Mouse (Mus musculus) urinary bladder, postnatal 14 days (tissue): ENCODE data around the gene Sbk1.
"Not testable (repeated sequence)": the region's sequence is repeated elsewhere in the genome, so short reads cannot be mapped to it uniquely, and the experiment has no call there.

Experiments
- DNase-seq: peaks from one replicate; pipeline ENCODE4 v3.0.0; 2021; ENCODE audit warnings: low spot score

Sbk1 gene

DNA sequence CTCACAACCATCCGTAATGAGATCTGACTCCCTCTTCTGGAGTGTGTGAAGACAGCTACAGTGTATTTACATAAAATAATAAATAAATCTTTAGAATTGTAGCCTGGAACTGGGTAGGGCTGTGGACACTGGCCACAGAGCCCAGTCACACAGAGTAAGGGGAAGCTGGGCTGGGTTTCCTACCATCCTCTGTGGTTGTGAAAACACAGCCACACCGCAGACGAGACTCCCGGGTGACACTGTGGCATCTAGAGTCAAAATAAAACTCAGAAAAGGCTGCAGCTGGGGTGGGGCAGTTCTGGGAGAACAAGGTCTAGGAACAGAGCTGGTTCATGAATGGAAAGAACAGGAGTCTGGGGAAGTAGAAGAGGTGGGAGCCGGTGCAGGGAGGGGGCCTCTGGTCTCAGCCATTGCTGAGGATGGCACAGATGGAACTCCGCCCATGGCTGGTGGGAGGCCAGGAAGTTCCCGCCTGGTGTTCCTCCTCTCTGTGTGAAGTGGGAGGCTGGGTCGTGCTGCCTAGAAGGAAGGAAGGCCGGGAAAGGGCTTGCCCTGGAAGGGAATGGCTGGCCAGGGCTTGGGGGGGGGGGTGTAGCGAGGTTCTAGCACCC, 15.2 kb downstream of the Sbk1 start:
- no peak for DNase-seq

DNA sequence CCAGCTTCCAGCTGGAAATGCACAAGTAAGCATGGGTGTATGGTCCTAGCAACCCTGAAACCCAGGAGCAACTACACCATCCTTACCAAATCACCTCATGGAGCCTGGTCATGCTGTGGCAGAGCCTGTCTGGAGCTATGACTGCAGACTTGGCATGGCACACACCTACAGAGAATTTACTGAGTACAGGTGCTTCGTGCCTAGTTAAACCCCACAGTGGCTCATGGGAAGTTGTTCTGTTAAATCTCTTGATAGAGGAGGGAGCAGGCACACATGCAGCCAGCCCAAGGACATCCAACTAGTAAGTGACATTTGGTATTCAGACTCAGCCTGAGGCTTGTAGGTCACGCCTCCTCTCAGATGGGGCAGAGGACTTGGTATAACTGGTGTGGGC, 15.7 kb downstream of the Sbk1 start:
- no peak for DNase-seq

DNA sequence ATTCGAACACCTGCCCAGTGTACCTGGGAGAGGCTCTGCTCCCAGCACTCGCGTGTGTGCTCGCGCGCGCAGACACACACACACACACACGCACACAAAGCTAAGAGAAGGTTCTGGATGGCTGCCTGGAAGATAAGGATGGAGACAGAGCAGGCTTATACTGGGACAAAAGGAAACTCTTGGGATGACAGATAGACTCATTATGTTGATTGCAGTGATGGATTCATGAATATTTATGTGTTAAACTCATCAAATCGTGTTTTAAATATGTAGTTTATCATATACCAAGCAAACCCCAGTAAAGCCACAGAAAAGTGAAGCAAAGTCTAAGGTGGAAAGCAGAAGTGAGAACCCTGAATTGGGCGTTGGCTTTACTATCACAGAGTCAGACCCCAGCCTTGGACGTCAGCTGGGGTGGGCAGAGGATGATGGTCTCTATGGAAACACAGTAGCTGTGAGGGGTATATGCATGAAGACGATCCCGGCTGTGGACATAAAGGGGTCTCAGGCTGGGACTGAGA, 16.2 kb downstream of the Sbk1 start:
- no peak for DNase-seq

DNA sequence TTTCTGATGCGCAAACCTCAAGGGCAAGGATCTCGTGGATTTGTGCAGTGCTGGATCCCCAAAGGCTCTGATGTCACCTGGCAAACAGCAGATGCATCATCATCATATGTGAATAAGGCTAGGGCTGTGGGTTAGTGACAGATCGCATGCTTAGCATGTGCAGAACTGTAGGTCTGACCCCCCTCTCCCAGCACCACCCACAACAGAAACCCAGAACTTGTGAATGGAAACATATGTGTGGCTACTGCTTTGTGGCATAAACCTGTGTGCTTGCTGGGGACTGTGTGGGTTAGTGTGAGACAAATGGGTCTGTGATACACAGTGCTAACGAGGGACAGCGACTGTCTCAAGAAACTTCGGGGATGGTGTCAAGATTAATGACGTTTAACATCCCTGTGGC, 17.0 kb downstream of the Sbk1 start:
- no peak for DNase-seq

DNA sequence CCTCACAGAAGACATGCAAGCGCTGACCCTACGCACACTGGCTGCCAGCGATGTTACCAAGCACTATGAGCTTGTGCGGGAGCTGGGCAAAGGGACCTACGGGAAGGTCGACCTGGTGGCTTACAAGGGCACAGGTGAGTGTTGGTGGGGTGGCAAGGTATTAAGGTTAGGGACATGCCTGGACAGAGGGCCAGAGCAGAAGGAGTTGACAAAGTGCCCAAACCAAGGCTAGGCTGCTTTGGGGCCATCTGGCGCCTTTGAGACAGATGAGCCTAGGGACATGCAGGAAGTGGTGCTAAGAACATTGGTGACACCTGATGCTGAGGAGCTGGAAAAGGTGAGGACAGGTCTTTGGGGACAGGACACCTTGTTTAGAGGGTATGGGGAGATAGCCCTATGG, 17.5 kb downstream of the Sbk1 start:
- DNase-seq = no peak

DNA sequence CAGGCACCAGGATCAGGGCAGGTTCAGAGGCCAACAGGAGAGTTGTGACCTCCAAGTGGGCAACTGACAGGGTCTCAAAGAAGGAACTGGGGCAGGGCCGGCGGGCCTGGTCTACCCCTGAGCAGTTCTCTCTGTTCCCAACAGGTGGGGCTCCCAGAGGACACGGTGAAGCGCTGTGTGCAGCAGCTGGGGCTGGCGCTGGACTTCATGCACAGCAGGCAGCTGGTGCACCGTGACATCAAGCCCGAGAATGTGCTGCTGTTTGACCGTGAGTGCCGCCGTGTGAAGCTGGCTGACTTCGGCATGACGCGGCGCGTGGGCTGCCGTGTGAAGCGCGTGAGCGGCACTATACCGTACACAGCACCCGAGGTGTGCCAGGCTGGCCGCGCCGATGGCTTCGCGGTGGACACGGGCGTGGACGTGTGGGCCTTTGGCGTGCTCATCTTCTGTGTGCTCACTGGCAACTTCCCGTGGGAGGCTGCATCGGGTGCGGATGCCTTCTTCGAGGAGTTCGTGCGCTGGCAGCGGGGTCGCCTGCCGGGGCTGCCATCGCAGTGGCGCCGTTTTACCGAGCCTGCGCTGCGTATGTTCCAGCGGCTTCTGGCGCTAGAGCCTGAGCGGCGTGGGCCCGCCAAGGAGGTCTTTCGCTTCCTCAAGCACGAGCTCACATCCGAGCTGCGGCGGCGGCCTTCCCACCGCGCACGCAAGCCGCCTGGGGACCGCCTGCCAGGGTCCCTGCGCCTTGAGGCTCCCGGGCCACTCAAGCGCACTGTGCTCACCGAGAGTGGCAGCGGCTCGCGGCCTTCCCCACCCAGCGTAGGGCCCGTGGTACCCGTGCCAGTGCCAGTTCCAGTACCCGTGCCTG, 19.5 kb downstream of the Sbk1 start:
- no peak for DNase-seq

DNA sequence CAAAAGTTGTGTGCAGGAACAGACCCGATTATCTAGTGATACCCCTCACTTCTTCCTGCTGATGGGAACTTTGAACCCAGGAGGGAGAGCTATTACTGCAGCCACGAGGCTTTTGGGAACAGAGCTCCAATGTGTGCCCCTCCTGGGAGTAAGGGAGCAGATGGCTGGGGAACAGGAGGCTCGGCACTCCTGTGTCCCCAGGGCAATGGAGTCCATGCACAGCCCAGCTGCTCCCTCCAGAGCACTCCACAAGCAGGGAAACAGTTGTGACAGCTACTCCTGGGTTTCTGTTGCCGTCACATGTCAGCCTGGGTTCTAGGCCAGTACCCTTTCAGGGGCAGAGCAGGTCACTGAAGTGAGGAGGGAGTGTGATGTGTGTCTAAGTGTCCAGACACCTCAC, 20.7 kb downstream of the Sbk1 start:
- no peak for DNase-seq

DNA sequence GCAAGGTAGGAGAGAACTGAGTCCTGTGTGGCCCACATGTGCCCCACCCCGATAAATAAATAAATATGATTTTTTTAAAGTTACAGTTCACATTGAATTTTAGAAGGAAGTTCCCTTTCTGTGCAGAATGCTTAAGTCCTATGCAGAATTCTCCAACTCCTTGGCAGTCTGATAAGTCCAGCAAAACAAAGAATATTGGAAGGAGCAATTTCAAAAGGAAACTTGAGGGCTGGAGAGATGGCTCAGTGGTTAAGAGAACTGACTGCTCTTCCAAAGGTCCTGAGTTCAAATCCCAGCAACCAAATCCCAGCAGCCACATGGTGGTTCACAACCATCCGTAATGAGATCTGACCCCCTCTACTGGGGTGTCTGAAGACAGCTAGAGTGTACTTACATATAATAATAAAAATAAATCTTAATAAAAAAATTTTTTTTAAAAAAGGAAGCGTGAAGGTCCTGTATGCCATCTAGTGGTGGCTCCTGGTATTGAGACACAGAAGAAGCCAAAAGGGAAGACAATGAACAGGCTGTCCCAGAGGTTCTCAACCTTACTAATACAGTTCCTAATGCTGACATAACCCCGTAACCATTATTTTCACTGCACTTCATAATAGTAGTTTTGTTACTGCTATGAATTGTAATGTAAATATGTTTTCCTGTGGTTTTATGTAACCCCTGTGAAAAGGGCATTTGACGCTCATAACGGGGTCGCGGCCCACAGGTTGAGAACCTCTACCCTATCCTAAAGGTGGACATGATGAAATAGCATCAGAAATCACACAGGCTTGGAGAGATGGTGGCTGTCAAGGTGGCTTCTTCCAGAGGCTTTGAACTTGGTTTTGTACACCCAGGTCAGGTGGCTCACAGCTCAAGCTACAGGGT, 25.4 kb downstream of the Sbk1 start:
- peak; percentile 53 for DNase-seq

DNA sequence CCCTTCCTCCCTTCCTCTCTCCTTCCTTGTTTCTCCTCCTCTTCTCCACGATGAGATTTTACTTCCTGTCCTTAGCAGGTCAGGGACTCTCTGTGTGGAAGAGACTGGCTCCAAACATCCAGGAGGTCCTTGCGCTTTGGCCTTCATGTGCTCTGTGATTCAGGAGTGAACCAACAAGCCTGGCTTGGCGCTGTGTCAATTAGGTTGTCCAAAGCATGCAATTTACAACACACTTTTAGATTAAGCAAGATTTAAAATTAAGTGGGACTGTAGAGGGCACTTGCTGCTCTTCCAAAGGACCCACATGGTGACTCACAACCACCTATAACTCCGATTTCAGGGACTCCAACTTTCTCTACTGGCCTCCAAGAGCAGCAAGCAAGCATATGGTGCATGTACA, 26.4 kb downstream of the Sbk1 start:
- no peak for DNase-seq

DNA sequence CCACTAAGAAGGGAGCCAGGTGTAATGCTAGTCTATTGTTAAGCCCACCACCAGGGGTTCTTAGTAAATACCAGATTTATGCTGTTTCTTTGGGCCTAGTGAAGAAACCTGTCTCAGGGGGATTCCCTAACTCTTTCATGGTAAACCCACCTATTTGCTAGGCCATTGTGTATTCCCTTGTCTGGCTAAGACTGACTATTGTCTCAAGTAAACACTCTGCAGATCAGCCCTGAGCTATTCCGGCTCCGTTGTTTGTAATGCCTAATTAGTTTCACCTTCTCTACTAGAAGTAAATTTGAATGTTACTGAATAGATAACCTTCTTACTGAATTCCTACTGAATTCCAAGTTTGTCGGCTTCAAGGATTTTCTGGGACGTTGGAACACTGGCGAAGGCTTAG, 29.4 kb downstream of the Sbk1 start:
- not testable (repeated sequence) for DNase-seq

DNA sequence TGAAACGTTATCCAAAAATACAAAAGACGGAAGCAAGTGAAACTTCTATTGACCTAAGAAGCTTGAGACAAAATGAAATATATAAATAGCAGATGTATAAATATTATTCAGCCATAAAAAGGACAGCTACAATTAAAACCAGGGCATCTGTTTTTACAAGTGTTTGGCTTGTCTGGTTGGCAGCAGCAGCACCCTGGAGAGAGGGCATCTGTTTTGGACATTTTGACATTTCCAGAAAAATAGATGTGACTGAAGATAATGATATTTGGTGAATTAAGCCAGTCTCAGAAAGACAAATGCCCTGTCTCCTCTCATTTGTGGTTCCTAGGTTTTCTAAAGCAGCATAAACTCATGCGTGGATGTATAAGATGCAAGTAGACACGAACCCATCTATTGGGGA, 39.4 kb downstream of the Sbk1 start:
- no peak for DNase-seq

DNA sequence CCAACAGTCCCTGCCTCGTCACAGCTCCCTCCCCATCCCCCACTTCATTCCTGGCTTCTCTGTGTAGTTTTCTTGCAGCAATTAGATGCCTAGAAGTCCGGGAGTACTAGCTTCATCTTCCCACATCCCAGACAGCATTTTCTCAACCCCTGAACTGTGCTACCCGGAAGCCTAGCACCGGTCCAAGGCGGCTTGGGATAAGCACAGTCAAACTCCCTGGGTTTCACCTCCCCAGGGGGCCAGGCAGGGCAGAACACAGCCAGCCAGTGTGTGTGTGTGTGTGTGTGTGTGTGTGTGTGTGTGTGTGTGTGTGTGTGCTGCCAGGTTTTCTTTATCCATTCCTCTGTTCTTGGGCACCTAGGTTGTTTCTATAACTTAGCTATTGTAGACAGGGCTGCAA, 40.9 kb downstream of the Sbk1 start:
- DNase-seq = no peak

DNA sequence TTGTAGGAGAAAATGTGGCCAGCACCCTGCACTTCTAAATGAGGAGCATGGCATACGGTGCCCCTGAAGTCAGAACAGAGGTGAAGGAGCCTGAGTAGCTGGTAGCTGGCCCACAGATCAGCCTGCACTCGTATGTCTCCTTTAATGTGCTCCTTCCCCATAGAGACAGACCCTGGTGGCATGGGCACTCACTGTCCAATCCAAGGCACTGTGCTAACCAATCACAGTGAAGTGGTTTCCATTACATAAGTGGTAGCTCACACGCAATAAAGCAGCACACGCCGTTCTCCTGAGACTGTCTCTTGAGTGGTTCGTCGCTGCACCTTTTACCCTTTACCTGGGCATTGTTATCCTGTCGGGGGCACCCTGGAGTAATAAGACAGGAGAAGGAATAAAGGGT, 41.9 kb downstream of the Sbk1 start:
- no peak for DNase-seq

DNA sequence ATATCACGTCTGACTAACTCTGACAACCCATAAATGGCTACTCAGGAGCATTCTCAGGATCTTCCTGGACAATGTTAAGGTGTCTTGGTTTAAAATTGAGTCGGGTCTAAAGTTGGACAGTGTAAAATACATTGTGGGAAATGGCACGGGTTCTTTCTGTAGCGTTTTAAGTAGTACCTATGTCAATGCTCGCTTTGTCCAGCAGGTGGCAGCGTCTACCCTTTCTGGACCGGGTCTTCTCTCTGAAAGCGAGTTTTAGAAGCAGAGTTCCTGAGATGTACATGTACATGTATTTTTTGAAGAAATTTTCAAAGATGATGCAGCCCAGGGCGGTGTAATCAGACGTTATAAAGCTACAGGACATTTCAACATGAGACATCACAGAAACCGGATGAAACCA, 51.3 kb downstream of the Sbk1 start:
- peak; percentile 81 for DNase-seq

DNA sequence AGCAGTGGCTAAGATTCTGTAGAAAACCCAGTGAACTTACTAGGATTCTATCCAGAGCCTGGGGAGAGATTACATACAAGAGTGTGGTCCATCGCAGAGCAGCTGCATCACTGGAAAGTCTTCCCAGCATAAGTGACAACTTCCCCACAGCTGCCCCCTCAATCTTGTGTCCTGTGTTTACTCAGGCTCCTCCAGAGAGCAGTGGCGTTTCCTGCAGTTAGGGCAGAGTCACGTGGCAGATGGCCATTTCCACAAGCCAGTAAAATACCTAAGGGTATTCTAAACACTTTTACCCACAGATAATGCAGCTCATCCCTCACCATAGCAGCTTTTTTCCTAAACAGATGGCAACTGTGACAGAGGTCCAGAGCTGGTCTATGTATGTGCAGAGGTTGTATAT, 52.4 kb downstream of the Sbk1 start:
- no peak for DNase-seq

DNA sequence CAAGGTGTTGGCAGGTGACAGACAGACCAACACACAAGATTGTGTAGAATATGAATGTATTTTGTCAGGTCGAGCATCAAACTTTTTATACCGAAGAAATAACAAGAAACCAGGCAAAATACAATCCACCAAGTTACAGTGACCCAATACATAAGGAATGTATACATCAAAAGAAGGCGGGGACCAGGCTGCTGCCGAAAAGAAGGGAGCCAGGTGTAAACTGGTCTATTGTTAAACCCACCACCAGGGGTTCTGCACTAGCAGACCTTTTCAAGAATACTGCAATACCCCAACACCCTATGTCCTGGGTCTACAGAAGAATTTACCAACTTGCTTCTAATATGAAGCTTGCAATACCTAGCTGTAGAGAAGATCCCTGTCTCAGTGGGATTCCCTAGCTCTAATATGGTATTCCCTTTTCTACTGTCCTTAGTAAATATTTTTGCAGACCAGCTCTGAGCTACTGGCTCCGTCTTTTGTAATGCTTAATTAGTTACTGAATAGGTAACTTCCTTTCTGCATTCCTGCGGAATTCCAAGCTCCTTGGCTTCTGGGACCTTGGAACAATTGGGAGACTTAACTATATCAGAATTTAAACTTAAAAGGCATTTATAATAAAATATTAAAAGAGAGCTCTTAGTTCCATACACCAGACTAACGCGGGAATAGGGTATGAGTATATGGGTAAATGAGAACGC, 53.3 kb downstream of the Sbk1 start:
- not testable (repeated sequence) for DNase-seq

DNA sequence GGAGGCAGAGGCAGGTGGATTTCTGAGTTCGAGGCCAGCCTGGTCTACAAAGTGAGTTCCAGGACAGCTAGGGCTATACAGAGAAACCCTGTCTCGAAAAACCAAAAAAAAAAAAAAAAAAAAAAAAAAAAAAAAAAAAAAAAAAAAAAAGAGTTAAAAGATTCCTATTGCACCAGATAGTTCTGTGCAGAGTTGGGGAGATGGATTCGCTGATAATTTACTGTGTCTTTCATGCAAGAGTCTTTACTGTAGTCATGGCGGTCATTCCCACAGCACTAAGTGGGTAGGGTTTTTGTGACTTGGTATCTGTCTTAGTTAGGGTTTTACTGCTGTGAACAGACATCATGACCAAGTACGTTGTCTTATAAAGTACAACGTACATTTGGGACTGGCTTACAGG, 56.4 kb downstream of the Sbk1 start:
- not testable (repeated sequence) for DNase-seq

DNA sequence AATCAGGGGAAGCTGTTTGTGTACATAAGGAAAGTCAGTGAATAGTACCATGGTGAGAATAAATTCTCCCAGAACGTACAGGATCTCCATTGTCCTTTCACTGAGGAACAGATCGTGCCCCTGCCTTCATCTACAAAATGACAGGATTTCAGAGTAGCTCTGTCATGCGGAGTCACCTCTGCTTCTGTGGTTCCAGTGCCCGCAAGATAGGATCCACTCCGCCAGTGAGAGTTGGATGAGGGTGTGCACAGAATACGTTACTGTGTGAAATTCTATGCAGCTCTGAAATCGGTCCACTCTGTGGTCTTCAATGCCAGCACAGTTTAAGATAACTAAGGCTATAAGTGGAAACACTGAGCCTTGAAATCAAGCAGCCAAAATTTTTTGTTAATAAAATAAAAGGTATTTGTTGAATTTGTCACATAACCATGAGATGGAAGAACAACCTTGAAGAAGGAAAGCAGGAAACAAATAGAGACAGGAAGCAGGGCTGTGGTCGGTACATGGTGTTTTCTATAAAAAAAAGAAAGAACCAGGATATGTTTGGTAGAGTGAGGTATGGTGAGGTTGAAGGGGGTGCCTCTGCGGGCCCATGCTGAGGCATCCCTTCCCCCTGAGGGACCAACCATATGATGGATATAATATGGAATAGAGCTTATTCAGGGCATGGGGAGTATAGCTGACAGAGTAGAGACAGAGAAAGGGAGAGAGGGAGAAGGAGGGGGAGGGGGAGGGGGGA, 57.7 kb downstream of the Sbk1 start:
- DNase-seq = no peak

DNA sequence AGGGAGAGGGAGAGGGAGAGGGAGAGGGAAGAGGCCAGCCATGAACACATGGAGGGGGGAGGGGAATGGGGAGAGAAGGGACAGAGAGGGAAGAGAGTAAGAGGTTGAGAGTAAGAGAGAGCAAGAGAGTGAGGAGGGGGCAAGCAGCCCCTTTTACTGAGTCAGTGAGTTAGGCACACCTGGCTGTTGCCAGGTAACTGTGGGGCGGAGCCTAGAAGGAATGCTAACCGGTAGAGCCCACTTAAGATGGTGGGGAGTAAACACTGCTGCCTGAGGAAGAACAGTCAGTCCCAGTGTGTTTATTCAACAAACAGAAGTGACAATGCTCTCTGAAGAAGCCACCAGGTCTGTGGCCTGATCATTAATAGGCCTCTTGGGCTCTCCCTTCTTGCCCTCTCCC, 58.3 kb downstream of the Sbk1 start:
- DNase-seq = no peak

DNA sequence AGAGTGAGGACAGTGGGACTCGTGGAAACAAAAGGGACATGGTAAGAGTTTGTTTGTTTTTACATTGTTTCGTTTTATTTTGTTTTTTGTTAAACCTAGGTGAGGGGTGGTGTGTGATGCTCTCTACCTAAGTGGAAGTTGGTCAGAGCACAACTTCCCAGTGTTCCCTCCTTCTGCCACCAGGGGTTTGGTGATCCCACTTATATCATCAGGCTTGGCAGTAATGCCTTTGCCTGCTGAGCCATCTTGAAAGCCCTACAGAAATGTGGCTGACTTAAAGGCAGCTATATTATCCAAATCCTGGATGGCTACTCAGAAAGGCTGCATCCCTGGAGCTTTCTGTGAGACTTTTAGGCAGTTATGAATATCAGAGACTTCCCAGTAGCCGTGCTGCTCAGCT, 60.3 kb downstream of the Sbk1 start:
- no peak for DNase-seq

DNA sequence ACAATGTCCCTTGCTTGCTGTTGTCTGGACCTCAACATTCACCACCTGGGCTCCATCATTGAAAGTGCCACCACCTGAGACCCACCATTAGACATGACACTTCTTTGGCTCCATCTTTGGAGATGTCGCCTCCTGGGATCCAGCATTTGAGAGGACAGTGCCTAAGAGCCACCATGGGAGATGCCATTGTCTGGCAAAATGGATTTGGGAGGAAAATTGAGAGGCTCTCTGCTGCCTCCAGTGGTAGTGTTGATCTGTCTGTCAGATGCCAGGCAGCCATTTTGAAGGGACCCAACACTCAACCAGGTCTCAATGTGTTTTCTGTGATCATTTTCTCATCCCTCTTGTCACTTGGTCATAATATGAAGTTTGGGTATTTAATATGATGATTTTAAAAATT, 63.1 kb downstream of the Sbk1 start:
- no peak for DNase-seq
